25 mouse cellular contexts compared by ENCODE assay signal in genomic region chrX:62368111-62368510, GRCm38 (mm10).
"Had no signal": no experiment of that assay in that cellular context is flagged by ENCODE, and none has a peak within 500 bp of the region (broad histone marks: within the 10 kb centered on the region; RNA-seq: fewer than 3 reads in every experiment).

No protein-coding gene starts in this region.

- ATAC-seq: hindbrain, postnatal 0 days; intestine, embryonic 16.5 days; liver, embryonic 12.5 days had no signal

- H3K27me3 ChIP-seq: heart, embryonic 12.5 days; hindbrain, embryonic 13.5 days; hindbrain, embryonic 15.5 days; kidney, embryonic 15.5 days; limb, embryonic 13.5 days; limb, embryonic 15.5 days; liver, embryonic 12.5 days had no signal

- H3K27ac ChIP-seq: gastrocnemius, adult 2 months; heart, embryonic 10.5 days; hindbrain, embryonic 13.5 days; hindbrain, embryonic 15.5 days; hindbrain, postnatal 0 days; kidney, embryonic 15.5 days; kidney, postnatal 0 days; limb, embryonic 13.5 days; limb, embryonic 15.5 days; liver, embryonic 12.5 days; liver, embryonic 14.5 days had no signal

- H3K36me3 ChIP-seq: heart, embryonic 10.5 days; heart, embryonic 12.5 days; hindbrain, embryonic 13.5 days; hindbrain, embryonic 15.5 days; kidney, embryonic 15.5 days; limb, embryonic 13.5 days; limb, embryonic 15.5 days; liver, embryonic 12.5 days had no signal

- H3K4me1 ChIP-seq: heart, embryonic 10.5 days; heart, embryonic 12.5 days; hindbrain, embryonic 13.5 days; hindbrain, embryonic 15.5 days; kidney, embryonic 15.5 days; limb, embryonic 13.5 days; limb, embryonic 15.5 days; liver, embryonic 12.5 days had no signal

- H3K9ac ChIP-seq: heart, embryonic 12.5 days; hindbrain, embryonic 13.5 days; hindbrain, embryonic 15.5 days; kidney, embryonic 15.5 days; limb, embryonic 13.5 days; limb, embryonic 15.5 days; liver, embryonic 12.5 days; liver, embryonic 14.5 days had no signal

- H3K4me2 ChIP-seq: heart, embryonic 12.5 days; hindbrain, embryonic 13.5 days; hindbrain, embryonic 15.5 days; kidney, embryonic 15.5 days; limb, embryonic 13.5 days; limb, embryonic 15.5 days; liver, embryonic 12.5 days had no signal

- DNase-seq: gastrocnemius, adult 2 months; gastrocnemius, postnatal 10 days; gastrocnemius, postnatal 25 days; heart, adult 18-20 months; heart, postnatal 10 days; kidney, adult 11 months; kidney, adult 2 months; kidney, adult 9 months; kidney, postnatal 14 days; kidney, postnatal 36 days; layer of hippocampus, adult 9-11 months; layer of hippocampus, postnatal 36 days; left cerebral cortex, postnatal 4 days had no signal

- H3K9me3 ChIP-seq: heart, embryonic 10.5 days; heart, embryonic 12.5 days; hindbrain, embryonic 13.5 days; hindbrain, embryonic 15.5 days; kidney, embryonic 15.5 days; limb, embryonic 13.5 days; limb, embryonic 15.5 days; liver, embryonic 12.5 days had no signal

- H3K4me3 ChIP-seq: gastrocnemius, adult 2 months; heart, embryonic 10.5 days; heart, embryonic 12.5 days; hindbrain, embryonic 13.5 days; hindbrain, embryonic 15.5 days; kidney, embryonic 15.5 days; limb, embryonic 13.5 days; limb, embryonic 15.5 days; liver, embryonic 12.5 days had no signal
